Mouse (Mus musculus): ENCODE results near the gene Drd4.
"Not testable (repeated sequence)": the region's sequence is repeated elsewhere in the genome, so short reads cannot be mapped to it uniquely, and the experiment has no call there.

Gene Drd4

GRCm38 (mm10) chr7:141291921-141292582, at the start of gene Drd4:
Gene Drd4, plus strand, starts transcription at chr7:141292006.
- no peak for DNase-seq (ENCODE audit: low read depth, low spot score)

GRCm38 (mm10) chr7:141250486-141250885, 41.3 kb upstream of the Drd4 start:
- DNase-seq (ENCODE audit: low read depth, low spot score): not testable (repeated sequence)

DNA sequence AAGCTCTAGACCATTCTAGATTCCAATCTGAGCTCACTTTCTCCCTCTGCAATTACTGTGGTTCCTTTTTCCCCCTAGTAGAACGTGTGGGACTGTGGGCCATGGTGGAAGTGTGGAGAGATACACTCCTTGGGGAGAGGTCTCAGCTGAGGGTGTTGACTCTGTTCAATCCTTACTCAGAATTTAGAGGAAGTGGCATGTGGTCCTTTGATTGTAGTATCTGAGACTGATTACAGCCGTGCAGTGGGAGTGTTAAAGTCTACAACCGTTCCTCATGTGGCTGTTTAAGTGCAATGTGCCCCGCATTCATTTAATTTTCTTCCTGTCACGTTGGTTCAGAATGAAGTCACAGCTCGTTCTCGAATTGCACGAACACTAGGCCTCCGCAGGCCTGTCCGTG, 35.6 kb upstream of the Drd4 start:
- no peak for DNase-seq (ENCODE audit: low read depth, low spot score)

DNA sequence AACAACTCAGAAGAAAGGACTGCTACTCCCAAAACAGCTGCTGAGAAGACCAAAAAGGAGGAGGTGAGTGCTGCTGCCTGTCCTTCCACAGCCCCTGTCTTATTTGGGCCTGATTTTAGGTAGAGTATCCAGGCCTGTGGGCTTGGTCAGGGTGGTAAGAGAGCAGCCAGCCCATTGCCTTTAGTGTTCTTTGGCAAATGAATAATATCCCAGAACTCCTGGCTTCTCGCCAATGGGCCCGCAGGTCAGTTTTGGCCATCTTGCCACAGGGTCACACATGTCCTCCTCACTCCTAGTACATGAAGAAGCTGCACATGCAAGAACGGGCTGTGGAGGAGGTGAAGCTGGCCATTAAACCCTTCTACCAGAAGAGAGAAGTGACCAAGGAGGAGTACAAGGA, 30.3 kb upstream of the Drd4 start:
- no peak for DNase-seq (ENCODE audit: low read depth, low spot score)

DNA sequence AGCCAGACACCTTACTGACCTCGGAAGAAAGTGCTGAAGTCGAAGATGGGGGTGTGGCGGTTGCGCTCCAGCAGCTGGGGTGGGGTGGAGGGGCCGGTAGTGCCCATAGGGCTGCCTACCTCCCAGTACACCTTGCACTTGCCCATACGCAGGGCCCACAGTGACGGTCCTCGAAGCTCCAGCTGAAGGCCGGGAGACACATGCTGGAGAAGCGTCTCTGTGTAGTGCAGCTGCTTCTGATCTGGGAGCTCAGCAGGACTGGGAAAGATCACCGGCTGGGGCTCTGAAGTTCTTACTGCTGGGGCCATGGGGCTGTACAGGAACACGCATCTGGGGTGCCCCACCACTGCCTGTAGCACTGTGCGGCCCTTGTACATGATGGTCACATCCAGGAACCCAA, 28.2 kb upstream of the Drd4 start:
- no peak for DNase-seq (ENCODE audit: low read depth, low spot score)

- no peak for DNase-seq (ENCODE audit: low read depth, low spot score)
Measured at GRCm38 (mm10) chr7:141264041-141264700, 27.6 kb upstream of the Drd4 start.

GRCm38 (mm10) chr7:141264761-141265410, 26.9 kb upstream of the Drd4 start:
- DNase-seq (ENCODE audit: low read depth, low spot score): no peak

GRCm38 (mm10) chr7:141265411-141265738, 26.4 kb upstream of the Drd4 start:
- no peak for DNase-seq (ENCODE audit: low read depth, low spot score)

DNA sequence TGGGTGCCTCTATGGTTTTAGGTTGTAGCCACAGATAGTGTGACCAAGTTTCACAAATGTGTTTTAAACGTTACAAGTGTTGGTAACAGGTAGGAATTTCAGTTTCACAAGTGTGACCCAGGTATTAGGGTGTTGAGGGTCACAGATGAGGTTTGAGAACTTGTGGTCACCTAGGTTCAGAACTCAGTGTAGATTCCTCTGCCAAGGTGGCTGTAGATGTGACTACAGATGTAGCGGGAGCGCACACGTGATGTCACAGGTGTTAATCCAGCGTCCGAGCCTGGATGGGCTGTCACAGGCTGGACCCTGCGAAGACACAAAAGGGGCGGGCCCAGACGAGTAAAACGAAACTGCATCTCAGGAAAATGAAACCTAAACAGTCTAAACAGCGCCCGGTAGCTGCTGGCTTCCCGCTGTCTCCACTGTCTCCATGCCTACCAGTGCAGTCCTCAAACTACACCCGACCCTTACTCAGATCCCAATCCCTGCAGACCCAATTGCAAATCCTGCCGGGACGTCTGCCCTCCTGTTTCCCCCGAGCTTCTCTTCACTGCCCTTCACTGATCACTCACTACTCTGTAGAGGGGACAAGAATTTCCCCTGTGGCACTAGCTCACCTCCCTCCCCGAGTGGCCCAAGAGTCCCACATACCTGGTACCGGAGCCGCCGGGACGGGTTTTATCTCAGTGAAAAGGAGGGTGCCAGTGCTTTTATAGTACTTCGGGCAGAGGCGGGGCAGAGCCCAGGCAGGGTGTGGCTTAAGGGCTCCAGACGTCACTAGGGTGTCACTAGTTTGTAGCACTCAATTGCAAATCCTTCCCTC, 25.9 kb upstream of the Drd4 start, which contains the start of gene Irf7:
Irf7 (minus strand) TSS at position 743 of the 823 bp plus-strand sequence.
- no peak for DNase-seq (ENCODE audit: low read depth, low spot score)

DNA sequence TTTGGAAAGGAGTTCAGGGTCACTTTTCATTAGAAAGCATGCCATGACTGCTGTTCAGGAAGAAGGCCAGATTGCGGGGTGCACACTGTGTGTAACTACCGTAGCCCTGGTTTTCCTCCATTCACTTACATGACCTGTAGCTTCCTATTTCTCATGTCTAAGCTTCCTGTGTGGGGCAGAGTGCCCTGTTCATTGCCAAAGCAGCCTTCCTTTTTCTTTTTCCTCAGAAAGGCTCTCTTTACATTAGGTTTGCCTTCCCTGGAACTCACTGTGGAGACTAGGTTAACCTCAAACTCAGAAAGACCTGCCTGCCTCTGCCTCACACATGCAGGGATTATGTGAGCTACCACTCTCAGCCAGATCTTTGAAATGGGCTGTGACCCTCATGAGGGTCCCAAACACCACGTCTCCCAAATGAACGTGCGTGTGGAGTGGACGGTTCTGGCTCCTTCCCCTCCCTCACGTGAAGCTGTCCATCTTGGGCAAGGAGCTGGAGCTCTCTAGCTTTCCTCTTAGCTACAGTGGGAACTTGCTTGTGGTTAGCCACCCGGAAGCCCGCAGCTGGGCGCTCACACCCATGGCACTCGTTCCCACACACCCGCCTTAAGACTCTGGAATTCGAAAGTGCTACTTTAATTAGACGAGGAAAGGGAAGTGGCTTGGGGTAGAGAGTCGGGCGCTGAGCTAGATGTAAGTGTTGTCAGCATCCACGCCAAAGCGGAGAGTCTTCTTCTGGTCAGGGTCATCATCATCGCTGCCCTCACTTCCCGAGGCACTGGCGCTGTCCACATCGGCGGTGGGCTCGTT, 23.1 kb upstream of the Drd4 start:
- no peak for DNase-seq (ENCODE audit: low read depth, low spot score)

- DNase-seq (ENCODE audit: low read depth, low spot score): no peak
Measured at GRCm38 (mm10) chr7:141269273-141269545, 22.6 kb upstream of the Drd4 start.

- no peak for DNase-seq (ENCODE audit: low read depth, low spot score)
Measured at GRCm38 (mm10) chr7:141270631-141271030, 21.2 kb upstream of the Drd4 start.

GRCm38 (mm10) chr7:141275356-141275755, 16.4 kb upstream of the Drd4 start:
- DNase-seq (ENCODE audit: low read depth, low spot score): no peak

GRCm38 (mm10) chr7:141276546-141276945, 15.3 kb upstream of the Drd4 start, which contains the start of gene Cdhr5:
Gene Cdhr5, minus strand, starts transcription at chr7:141276786.
- DNase-seq (ENCODE audit: low read depth, low spot score): no peak

DNA sequence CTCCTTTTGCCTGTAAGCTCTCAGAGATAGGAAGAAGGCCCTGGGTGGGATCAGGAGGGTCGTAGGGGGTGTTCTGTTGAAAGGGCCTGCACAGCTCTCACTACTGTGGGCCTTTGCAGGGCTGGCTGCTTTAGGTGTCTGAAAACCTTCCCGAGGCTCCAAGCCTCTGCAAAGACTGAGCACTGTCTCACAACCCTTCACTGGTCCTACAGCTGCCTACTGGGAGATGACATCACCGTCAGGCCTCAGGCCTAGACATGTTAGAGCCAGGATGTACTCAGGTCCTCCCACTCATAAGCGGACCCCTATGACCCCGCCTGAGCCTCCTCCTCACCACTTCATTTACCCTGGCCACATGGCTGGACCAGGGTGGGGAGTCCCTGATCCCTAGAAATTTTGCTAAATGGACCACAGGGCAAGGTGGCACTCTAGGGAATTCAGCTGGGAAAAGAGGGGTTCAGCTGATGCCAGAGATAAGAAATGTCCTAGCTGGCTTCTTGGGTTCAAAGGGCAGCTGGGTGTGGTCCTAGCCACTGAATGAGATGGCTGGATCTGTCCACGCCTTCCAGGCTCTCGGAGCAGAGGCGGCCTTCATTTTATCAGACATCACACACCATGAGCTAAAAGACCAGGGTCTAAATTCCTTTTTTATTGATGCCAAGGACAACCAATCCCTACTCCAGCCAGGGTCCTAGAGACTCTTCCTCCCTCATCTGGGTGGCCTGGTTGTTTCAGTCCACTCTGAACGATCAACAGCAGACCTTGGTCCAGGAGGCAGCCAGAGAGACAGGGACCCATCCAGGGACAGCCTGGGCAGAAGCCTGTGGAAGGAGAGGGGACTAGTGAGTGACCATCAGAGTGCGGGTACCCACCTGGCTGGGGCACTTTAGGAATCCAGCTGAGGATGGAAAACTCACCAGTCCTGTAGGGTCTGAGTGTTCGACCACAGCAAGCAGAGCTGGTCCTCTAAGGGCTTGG, 13.8 kb upstream of the Drd4 start:
- DNase-seq (ENCODE audit: low read depth, low spot score): no peak

GRCm38 (mm10) chr7:141278766-141279590, 12.8 kb upstream of the Drd4 start, which contains the start of gene Sct:
Gene Sct, minus strand, starts transcription at chr7:141279133.
- no peak for DNase-seq (ENCODE audit: low read depth, low spot score)

DNA sequence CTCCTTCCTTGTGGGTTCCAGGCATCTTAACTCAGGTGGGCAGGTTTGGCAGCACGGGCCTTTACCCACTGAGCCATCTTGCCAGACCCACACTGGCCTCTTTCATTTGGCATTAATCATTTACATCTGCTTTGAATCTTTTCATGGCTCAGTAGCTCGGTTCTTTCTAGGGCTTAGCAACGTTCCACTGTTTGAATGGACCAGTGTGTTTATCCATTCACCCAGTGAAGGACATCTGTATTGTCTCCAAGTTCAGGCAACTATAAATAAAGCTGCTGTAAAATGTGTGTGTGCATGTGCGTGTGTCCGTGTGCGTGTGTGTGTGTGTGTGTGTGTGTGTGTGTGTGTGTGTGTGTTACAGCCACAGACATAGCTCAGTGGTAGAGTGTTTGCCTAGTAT, 10.4 kb upstream of the Drd4 start:
- no peak for DNase-seq (ENCODE audit: low read depth, low spot score)

- DNase-seq (ENCODE audit: low read depth, low spot score): no peak
Measured at GRCm38 (mm10) chr7:141282756-141283155, 9.1 kb upstream of the Drd4 start.

DNA sequence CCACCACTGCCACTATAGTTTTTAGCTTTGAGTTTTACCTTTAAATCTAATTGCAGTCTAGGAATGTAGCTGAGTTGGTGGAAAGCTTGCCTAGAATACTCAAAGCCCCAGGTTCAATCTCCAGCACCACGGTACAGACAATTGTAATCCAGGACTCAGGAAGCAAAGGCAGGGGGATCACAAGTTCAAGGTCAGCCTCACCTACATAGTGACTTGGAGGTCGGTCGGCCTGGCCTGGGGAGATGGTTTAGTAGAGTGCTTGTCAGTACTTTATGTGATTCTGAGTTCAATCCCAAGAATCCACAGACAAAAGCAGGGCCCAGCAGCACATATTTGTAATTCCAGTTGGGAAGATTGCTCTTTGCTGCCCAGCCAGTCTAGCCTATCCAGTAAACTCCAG, 3.8 kb upstream of the Drd4 start:
- no peak for DNase-seq (ENCODE audit: low read depth, low spot score)

Measured in telencephalon, adult 2 months (tissue).